Mouse (Mus musculus): ENCODE measurements at regions not wholly inside any gene's neighbourhood (a gene's known extent, or its start where the extent isn't known, plus 50 kb on each side); places are given as distances from the start of the nearest gene placed in this dataset.

- TF ChIP-seq MAFK (IDR thresholded peaks at IDR 0.05; ENCODE audit: insufficient read depth, low read depth, low read length) (peak; percentile 46; the same call in 1 of the 2 replicates), ZC3H11A (IDR thresholded peaks at IDR 0.05; ENCODE audit: borderline replicate concordance, low read depth, low read length) (no peak), CHD2 (IDR thresholded peaks at IDR 0.05; ENCODE audit: low read depth, low read length) (no peak), HCFC1 (IDR thresholded peaks at IDR 0.05; ENCODE audit: borderline replicate concordance, insufficient read depth, low read length) (no peak)
Measured at GRCm38 (mm10) chr7:40766142-40766541, 132.0 kb upstream of the Vstm2b start.
